Mouse (Mus musculus): ENCODE results near the gene Med13l.

The Med13l gene

DNA sequence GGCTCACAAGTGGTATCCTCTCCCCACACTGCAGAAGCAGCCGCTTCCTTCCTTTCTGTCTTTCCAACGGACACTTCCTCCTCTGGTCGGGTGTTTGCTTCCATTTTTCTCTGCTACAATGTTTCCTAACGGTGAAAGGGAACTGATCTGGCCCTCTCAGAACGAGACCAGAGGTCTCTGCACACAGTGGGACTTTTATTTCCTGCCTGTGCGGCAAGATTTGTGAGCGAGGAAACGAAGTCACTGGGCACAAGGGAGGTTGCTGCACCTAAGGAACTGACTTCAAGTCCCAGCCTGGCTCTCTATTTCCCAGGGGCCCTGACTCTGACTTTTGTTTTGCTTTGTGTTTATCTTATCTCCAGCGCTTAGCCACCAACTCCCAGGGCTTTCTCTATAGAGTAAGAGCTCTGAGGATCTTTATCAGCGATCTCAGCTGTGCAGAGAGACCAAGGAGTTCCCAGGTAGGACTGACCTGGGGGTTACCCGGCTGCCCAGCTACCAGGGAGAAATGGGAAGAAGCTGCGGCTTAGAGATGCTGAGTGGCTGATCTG, 4.0 kb upstream of the Med13l start:
- peak; percentile 46 for DNase-seq (ENCODE audit: low read depth)

- no peak for DNase-seq (ENCODE audit: low read depth)
Measured at GRCm38 (mm10) chr5:118558841-118559240, 1.6 kb upstream of the Med13l start.

GRCm38 (mm10) chr5:118559584-118560384, 695 bp upstream of the Med13l start:
- DNase-seq (ENCODE audit: low read depth): peak; percentile 53

GRCm38 (mm10) chr5:118561086-118561987, 858 bp downstream of the Med13l start:
- DNase-seq (ENCODE audit: low read depth): peak; percentile 53

GRCm38 (mm10) chr5:118562206-118562605, 1.7 kb downstream of the Med13l start:
- DNase-seq (ENCODE audit: low read depth): no peak

- DNase-seq (ENCODE audit: low read depth): no peak
Measured at GRCm38 (mm10) chr5:118563590-118563989, 3.1 kb downstream of the Med13l start.

DNA sequence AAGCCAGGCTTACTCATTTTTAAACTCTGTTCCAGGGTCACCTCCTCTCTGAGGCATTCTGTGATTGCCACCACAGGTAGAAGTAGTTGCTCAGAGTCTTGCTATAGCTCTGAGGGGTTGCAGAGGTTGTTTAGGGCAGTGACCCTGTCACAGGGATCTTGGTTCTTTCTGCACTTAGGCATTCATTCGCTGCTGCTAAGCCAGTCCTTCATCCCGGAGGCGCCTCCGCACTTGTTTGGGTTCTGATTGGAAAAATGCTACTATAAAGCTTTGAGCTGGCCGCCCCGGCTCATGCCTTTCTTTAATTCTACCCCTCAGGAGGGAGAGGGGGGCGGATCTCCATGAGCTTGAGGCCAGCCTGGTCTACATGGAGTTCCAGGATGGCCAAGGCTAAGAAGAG, 6.9 kb downstream of the Med13l start:
- DNase-seq (ENCODE audit: low read depth): no peak

GRCm38 (mm10) chr5:118569017-118569416, 8.5 kb downstream of the Med13l start:
- no peak for DNase-seq (ENCODE audit: low read depth)

DNA sequence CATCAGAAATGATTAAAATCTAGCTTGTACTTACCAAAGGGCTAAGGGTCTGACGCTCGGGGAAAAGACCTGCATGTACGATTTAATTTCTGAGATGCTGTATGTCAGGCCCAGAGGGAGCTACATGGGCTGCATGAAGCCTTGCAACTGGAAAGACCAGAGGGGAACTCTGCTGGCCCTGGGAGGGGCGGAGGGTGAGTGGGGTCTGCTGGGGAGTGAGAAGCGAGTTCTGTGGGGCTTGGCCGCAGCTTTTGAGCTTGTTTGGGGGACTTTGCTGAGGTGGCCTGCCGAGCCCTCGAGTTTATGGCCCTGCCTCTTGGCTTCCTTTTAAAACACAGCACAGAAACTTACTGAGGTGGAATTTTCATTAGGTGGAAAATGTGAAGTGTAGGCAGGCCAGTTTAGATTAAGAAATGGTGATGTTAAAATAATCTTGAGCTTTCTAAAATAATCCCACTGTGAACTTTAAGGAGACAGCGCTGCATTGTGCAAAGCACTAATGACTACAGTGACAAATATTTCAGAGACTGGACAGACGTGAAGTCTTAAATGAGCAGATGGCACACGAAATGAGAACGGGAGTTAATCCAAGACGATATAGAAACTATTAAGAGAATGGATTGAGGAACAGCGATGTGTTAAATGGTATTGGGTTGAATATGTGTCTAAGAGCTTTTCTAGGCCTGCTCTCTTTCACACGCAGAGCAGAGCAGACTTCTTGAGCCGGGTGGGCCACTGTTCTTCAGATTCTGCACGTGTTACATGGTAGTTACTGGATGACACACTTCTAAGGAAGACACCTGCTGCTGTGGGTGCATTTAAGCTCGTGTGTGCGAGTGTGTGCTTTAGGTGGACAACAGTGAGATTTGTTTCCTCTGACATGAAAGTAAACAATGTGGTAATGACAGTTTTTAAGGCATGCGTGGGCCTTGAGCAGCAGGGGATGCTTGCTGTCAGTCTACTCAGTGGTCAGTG, 9.4 kb downstream of the Med13l start:
- DNase-seq (ENCODE audit: low read depth): no peak

GRCm38 (mm10) chr5:118571504-118571903, 11.0 kb downstream of the Med13l start:
- DNase-seq (ENCODE audit: low read depth): no peak

DNA sequence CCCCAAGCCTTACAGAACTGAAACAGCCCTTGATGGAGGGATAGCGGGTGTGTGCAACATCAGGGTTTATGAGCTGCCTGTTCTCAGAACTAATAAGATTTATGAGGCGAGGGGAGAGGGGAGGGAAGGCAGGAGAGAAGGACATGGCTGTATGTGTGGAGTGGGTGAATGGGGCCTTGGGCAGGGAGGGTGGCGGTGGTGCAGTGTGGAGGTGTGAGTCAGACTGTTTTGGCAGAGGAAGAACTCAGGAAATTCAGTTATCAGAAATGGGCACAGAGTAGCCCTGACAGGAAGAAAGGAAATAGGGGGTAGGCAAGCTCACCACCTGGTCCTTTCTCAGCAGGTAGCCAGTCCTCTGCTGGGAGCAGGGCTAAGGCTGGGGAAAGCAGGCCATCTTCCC, 13.8 kb downstream of the Med13l start:
- no peak for DNase-seq (ENCODE audit: low read depth)

- DNase-seq (ENCODE audit: low read depth): no peak
Measured at GRCm38 (mm10) chr5:118574997-118575396, 14.5 kb downstream of the Med13l start.

DNA sequence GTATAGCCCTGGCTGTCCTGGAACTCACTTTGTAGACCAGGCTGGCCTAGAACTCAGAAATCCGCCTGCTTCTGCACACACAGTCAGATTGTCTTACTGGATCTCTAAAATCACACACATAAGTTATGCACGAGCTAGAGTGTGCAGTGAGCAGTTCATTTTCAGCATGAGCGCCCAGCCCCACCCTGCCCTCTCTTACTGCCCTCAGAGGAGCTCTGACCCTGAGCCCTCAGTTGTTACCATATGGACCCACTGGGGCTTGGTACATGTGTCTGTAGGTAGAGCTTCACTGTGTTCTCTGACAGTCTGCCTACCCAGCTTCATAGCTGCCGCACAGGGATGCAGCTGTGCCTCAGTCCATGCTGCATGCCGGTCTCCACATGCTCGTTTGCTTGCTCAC, 15.4 kb downstream of the Med13l start:
- no peak for DNase-seq (ENCODE audit: low read depth)

- DNase-seq (ENCODE audit: low read depth): no peak
Measured at GRCm38 (mm10) chr5:118576731-118577130, 16.3 kb downstream of the Med13l start.

GRCm38 (mm10) chr5:118585355-118585754, 24.9 kb downstream of the Med13l start:
- DNase-seq (ENCODE audit: low read depth): no peak

DNA sequence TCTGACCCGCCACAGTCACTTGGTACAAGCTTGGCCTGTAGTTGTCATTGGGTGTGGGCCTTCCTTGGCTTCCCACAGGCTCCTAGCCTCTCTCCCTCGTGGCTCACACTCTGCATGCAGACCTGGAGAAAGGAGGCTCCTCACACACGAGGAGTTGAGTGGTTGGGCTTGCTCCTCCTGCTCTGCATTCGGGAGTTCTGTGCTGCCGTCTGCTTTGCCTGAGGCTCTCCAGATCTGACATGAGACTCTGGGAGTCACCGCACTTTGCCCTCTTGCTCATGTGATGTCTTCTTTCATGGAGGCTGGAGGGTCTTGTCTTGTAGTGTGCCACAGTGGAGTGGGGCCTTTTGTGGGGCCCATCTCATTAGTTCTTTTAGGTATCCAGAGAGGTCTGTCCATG, 26.1 kb downstream of the Med13l start:
- DNase-seq (ENCODE audit: low read depth): no peak

DNA sequence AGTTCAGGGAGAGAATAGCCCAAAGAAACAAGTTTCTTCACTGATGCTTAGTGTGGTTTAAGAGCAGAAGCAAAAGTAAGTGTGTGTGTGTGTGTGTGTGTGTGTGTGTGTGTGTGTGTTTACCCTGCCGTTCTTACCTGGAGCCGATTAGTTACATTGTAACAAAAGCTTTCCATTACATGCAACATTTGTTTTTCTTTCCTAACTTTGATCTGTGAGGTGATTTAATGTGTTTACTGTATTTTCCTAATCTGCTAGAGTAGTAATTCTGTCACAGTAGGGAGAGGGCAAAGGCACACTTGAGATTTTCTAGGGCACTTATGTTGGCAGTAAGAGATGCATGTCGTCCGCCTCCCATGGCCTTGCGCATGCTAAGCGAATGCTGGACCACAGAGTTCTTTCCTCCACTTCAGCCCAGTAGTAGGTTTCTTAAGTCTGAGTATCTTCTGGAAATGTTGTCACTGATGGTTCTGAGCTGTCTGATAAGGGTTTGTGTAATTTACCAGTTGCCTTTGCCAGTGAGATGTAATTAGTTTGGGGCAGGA, 28.0 kb downstream of the Med13l start:
- DNase-seq (ENCODE audit: low read depth): no peak

GRCm38 (mm10) chr5:118589186-118589892, 28.9 kb downstream of the Med13l start:
- DNase-seq (ENCODE audit: low read depth): no peak

- no peak for DNase-seq (ENCODE audit: low read depth)
Measured at GRCm38 (mm10) chr5:118590868-118591267, 30.4 kb downstream of the Med13l start.

GRCm38 (mm10) chr5:118591826-118592499, 31.5 kb downstream of the Med13l start:
- DNase-seq (ENCODE audit: low read depth): no peak
